Mouse (Mus musculus): ENCODE data around the gene Zfp811.
"Not testable (repeated sequence)": the region's sequence is repeated elsewhere in the genome, so short reads cannot be mapped to it uniquely, and the experiment has no call there.

The Zfp811 gene

GRCm38 (mm10) chr17:32809544-32810374 lies at the start of gene Zfp811:
Gene Zfp811 (minus strand): TSS chr17:32809931.
- no peak for DNase-seq

DNA sequence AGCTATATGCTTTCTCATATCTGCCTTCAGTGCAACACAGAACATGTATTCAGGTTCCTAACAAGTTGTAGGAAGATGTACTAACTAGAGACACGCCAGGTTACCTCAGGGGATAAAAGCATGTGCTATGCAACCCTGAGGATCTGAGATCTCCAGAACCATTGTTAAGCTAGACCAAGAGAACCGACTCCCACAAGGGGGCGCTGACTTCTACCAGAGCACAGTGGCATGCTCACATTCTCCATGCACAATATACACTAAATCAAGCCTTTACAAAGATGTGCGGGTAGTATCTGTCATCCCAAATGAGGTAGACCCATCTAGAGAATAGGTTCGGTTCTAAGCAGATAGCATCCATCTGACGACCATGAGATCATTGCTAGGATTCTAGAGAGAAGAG lies 47.0 kb upstream of the Zfp811 start:
- not testable (repeated sequence) for DNase-seq

DNA sequence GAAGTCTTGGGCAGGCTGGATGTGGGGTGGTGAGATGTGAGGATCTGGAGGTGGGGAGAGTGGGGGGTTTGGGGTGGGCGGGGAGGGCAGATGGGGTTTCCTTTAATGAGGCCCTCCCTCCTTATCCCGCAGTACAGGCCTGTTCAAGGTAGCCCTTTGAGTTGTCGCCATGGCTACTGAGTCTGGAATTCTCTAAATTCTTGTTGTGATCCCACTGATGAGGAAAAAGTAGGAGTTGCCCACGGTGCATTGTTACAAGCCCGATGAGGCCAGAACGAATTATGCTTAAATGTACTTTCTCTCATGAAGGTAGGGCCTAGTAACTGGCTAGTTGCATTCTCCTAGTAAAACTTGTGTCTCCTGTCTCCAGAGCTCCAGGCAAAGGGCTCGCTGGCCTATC lies 41.9 kb upstream of the Zfp811 start:
- no peak for DNase-seq

- no peak for DNase-seq
Observed at GRCm38 (mm10) chr17:32841388-32841787, 31.7 kb upstream of the Zfp811 start.

- no peak for DNase-seq
Observed at GRCm38 (mm10) chr17:32839083-32839802, 29.5 kb upstream of the Zfp811 start.

GRCm38 (mm10) chr17:32830418-32830782 lies 20.7 kb upstream of the Zfp811 start:
- no peak for DNase-seq

GRCm38 (mm10) chr17:32829540-32830417 lies 20.0 kb upstream of the Zfp811 start, which contains the start of gene Zfp799:
Gene Zfp799 (minus strand): TSS chr17:32830261.
- DNase-seq: peak; percentile 79

DNA sequence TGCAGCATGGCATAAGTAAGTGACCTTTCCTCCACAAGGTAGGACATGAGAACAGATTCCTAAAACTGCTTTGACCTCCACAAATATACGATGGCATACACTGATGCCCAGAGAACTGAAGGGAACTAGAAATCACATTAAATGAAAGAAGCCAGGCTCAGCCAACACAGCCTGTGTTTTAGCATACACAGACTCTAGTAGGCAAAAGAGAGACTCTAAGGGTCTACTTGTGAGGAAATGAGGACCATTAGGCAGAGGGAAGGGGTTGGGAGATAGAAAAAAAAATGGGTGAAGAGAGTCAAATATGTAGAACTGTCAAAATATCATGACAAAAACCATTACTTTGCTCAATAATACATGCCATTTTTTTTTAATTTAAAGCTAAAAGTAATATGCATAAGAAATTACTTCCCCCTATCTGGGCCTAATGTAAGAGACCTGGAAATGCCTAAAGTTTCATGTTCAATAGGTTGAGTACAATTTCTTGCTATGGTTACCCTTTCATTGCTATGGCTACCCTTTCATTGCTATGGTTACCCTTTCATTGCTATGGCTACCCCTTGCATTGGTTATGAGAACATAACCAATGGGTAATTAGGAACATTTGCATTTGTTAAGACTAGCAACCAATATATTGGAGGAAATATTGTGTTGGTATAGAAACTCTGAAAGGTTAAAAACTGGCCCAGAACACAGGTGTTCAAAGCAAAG lies 6.5 kb upstream of the Zfp811 start:
- no peak for DNase-seq

GRCm38 (mm10) chr17:32814136-32814535 lies 4.4 kb upstream of the Zfp811 start:
- peak; percentile 69 for DNase-seq

GRCm38 (mm10) chr17:32810648-32811047 lies 917 bp upstream of the Zfp811 start:
- DNase-seq: no peak

GRCm38 (mm10) chr17:32808921-32809320 lies 810 bp downstream of the Zfp811 start:
- no peak for DNase-seq

DNA sequence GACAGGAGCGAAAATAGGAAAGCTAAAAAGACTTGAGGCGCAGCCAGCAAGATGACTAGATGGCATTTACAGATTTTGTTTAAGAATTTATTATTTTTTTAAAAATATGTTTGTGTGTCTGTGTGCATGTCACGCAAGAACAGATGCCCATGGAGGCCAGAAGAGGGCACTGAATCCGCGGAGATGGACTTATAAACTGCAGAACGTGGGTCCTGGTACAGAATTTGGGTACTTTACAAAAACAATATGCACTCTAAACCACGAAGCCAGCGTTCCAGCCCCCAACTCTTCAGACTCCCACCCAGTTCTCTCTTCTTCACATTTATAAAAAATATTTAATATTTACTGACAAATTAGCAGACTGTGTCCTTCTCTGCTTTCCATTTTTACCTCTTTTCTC lies 20.5 kb downstream of the Zfp811 start:
- DNase-seq: no peak

- no peak for DNase-seq
Observed at GRCm38 (mm10) chr17:32788576-32788975, 21.2 kb downstream of the Zfp811 start.

DNA sequence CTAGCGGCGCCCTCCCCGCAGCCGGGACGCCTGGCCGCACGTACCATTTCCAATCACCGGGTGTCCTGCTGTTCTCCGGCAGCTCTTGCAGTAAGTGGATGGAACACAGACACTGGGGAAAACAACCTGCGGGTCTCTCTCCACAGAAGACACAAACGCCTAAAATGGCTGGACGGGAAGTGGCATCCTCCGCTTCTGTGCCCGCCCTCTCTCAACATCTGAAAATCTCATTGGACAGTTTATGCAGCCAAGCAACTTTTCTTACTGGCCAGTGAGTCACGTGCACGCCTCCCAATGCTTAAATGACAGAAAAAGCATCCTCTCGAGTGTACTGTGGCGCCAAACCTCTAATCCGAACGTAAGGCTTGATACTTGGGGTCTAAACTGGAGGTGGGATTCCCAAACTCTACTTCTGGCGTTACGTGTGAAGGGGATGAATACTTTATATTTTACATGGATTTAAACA lies 21.6 kb downstream of the Zfp811 start, which contains the start of gene Zfp871:
TSS of gene Zfp871 (minus strand) at position 194 of the 466 bp plus-strand sequence.
- DNase-seq: peak; percentile 92

GRCm38 (mm10) chr17:32787436-32788093 lies 22.2 kb downstream of the Zfp811 start:
- DNase-seq: peak; percentile 51

- no peak for DNase-seq
Observed at GRCm38 (mm10) chr17:32786944-32787343, 22.8 kb downstream of the Zfp811 start.

- no peak for DNase-seq
Observed at GRCm38 (mm10) chr17:32785656-32786055, 24.1 kb downstream of the Zfp811 start.

GRCm38 (mm10) chr17:32777564-32777963 lies 32.2 kb downstream of the Zfp811 start:
- DNase-seq: no peak

- DNase-seq: no peak
Observed at GRCm38 (mm10) chr17:32771213-32771612, 38.5 kb downstream of the Zfp811 start.

DNA sequence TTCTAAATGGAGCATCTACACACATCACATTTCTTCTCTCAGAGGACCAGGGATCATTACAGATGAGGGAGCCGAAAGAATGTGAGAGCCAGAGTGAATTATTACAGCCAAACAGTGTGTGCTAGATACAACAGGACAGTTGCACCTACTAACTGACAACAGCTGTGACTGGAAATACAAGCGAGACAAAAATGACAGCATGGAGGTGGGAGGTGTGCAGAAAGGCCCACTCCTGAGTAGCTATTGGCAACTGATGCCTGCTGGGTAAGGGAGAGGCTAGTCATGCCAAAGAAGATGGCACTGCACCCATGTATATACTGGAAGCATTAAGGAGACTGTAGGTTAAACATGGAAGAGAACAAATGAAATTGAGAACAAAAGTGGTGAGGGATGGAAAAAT lies 43.3 kb downstream of the Zfp811 start:
- DNase-seq: no peak

- DNase-seq: no peak
Observed at GRCm38 (mm10) chr17:32757331-32757730, 52.4 kb downstream of the Zfp811 start.

- DNase-seq: peak; percentile 15
Observed at GRCm38 (mm10) chr17:32753634-32754033, 56.1 kb downstream of the Zfp811 start.

All from kidney, adult 11 months (tissue).